Mouse (Mus musculus): ENCODE measurements at regions not wholly inside any gene's neighbourhood (a gene's known extent, or its start where the extent isn't known, plus 50 kb on each side); places are given as distances from the start of the nearest gene placed in this dataset.

- Histone ChIP-seq H3K9me3 (replicated peaks) (no peaks in the 10 kb centered on the region), H3K36me3 (no peaks in the 10 kb centered on the region), H3K4me1 (no peaks in the 10 kb centered on the region), H3K27me3 (ENCODE audit: low read depth, poor library complexity, severe bottlenecking) (no peaks in the 10 kb centered on the region), H3K4me3 (no peak overlapping the region), H3K27ac (replicated peaks) (no peak overlapping the region)
- DNase-seq (ENCODE audit: low spot score): no peak
- WGBS: 76% methylated on average over 3 of the region's 3 CpGs
Observed at GRCm38 (mm10) chr2:171326909-171327308, 595.3 kb downstream of the Dok5 start.

- WGBS: 81% methylated on average over 4 of the region's 4 CpGs
- Histone ChIP-seq H3K36me3 (no peaks in the 10 kb centered on the region), H3K4me3 (no peak overlapping the region), H3K27me3 (ENCODE audit: low read depth, poor library complexity, severe bottlenecking) (no peaks in the 10 kb centered on the region), H3K27ac (replicated peaks) (no peak overlapping the region), H3K9me3 (replicated peaks) (no peaks in the 10 kb centered on the region), H3K4me1 (peaks cover 5% of the 10 kb centered on the region; the same call in 1 of the 2 replicates)
- no peak for DNase-seq (ENCODE audit: low spot score)
Observed at GRCm38 (mm10) chr2:171308486-171308885, 576.9 kb downstream of the Dok5 start.

GRCm38 (mm10) chr2:171306000-171306399 is 574.4 kb downstream of the Dok5 start:
- Histone ChIP-seq H3K9me3 (replicated peaks) (no peaks in the 10 kb centered on the region), H3K4me1 (peaks cover 5% of the 10 kb centered on the region; the same call in 1 of the 2 replicates), H3K27ac (replicated peaks) (no peak overlapping the region), H3K4me3 (no peak overlapping the region), H3K27me3 (ENCODE audit: low read depth, poor library complexity, severe bottlenecking) (no peaks in the 10 kb centered on the region), H3K36me3 (no peaks in the 10 kb centered on the region)
- peak; percentile 29 for DNase-seq (ENCODE audit: low spot score)
- WGBS: 62% methylated on average over 12 of the region's 12 CpGs

GRCm38 (mm10) chr2:171298519-171298918 is 566.9 kb downstream of the Dok5 start:
- no peaks in the 10 kb centered on the region for H3K4me1 ChIP-seq
- H3K36me3 ChIP-seq: no peaks in the 10 kb centered on the region
- H3K9me3 ChIP-seq (replicated peaks): no peaks in the 10 kb centered on the region
- no peak overlapping the region for H3K27ac ChIP-seq (replicated peaks)
- no peak for DNase-seq (ENCODE audit: low spot score)
- no peaks in the 10 kb centered on the region for H3K27me3 ChIP-seq (ENCODE audit: low read depth, poor library complexity, severe bottlenecking)
- H3K4me3 ChIP-seq: no peak overlapping the region
- WGBS: 39% methylated on average over 5 of the region's 5 CpGs

GRCm38 (mm10) chr2:171295603-171296002 is 564.0 kb downstream of the Dok5 start:
- no peaks in the 10 kb centered on the region for H3K9me3 ChIP-seq (replicated peaks)
- no peak overlapping the region for H3K27ac ChIP-seq (replicated peaks)
- no peaks in the 10 kb centered on the region for H3K27me3 ChIP-seq (ENCODE audit: low read depth, poor library complexity, severe bottlenecking)
- no peaks in the 10 kb centered on the region for H3K36me3 ChIP-seq
- WGBS: 90% methylated on average over 5 of the region's 5 CpGs
- no peak for DNase-seq (ENCODE audit: low spot score)
- H3K4me1 ChIP-seq: no peaks in the 10 kb centered on the region
- H3K4me3 ChIP-seq: no peak overlapping the region

- H3K9me3 ChIP-seq (replicated peaks): no peaks in the 10 kb centered on the region
- H3K36me3 ChIP-seq: no peaks in the 10 kb centered on the region
- no peak overlapping the region for H3K4me3 ChIP-seq
- DNase-seq (ENCODE audit: low spot score): no peak
- no peak overlapping the region for H3K27ac ChIP-seq (replicated peaks)
- no peaks in the 10 kb centered on the region for H3K4me1 ChIP-seq
- H3K27me3 ChIP-seq (ENCODE audit: low read depth, poor library complexity, severe bottlenecking): no peaks in the 10 kb centered on the region
Observed at GRCm38 (mm10) chr2:171292579-171292978, 561.0 kb downstream of the Dok5 start.

- H3K4me3 ChIP-seq: no peak overlapping the region
- no peaks in the 10 kb centered on the region for H3K27me3 ChIP-seq (ENCODE audit: low read depth, poor library complexity, severe bottlenecking)
- H3K9me3 ChIP-seq (replicated peaks): peaks cover 7% of the 10 kb centered on the region
- H3K36me3 ChIP-seq: no peaks in the 10 kb centered on the region
- whole genome bisulfite sequencing: 23% methylated on average over 6 of the region's 6 CpGs
- H3K27ac ChIP-seq (replicated peaks): no peak overlapping the region
- no peak for DNase-seq (ENCODE audit: low spot score)
- H3K4me1 ChIP-seq: peaks cover 17% of the 10 kb centered on the region
Observed at GRCm38 (mm10) chr2:171285719-171286394, 554.2 kb downstream of the Dok5 start.

GRCm38 (mm10) chr2:171280132-171280531 is 548.5 kb downstream of the Dok5 start:
- no peak overlapping the region for H3K4me3 ChIP-seq
- H3K36me3 ChIP-seq: no peaks in the 10 kb centered on the region
- H3K27me3 ChIP-seq (ENCODE audit: low read depth, poor library complexity, severe bottlenecking): no peaks in the 10 kb centered on the region
- no peak overlapping the region for H3K27ac ChIP-seq (replicated peaks)
- H3K4me1 ChIP-seq: no peaks in the 10 kb centered on the region
- H3K9me3 ChIP-seq (replicated peaks): peaks cover 7% of the 10 kb centered on the region
- WGBS: 85% methylated on average over 3 of the region's 3 CpGs
- no peak for DNase-seq (ENCODE audit: low spot score)

GRCm38 (mm10) chr2:171279319-171279718 is 547.7 kb downstream of the Dok5 start:
- Histone ChIP-seq H3K4me3 (no peak overlapping the region), H3K27me3 (ENCODE audit: low read depth, poor library complexity, severe bottlenecking) (no peaks in the 10 kb centered on the region), H3K4me1 (no peaks in the 10 kb centered on the region), H3K27ac (replicated peaks) (no peak overlapping the region), H3K36me3 (no peaks in the 10 kb centered on the region), H3K9me3 (replicated peaks) (peaks cover 7% of the 10 kb centered on the region)
- 83% methylated on average over 3 of the region's 3 CpGs for WGBS
- no peak for DNase-seq (ENCODE audit: low spot score)

- Histone ChIP-seq H3K9me3 (replicated peaks) (no peaks in the 10 kb centered on the region), H3K4me1 (peaks cover 11% of the 10 kb centered on the region), H3K27ac (replicated peaks) (peak overlapping the region; percentile 49; the same call in 1 of the 2 replicates), H3K4me3 (0 out of 2 replicates have a peak overlapping the region, but pooled peaks have one; percentile 7), H3K36me3 (no peaks in the 10 kb centered on the region), H3K27me3 (ENCODE audit: low read depth, poor library complexity, severe bottlenecking) (no peaks in the 10 kb centered on the region)
- WGBS: 58% methylated on average over 10 of the region's 10 CpGs
- peak; percentile 19 for DNase-seq (ENCODE audit: low spot score)
Observed at GRCm38 (mm10) chr2:171253194-171253593, 521.6 kb downstream of the Dok5 start.

- no peak overlapping the region for H3K4me3 ChIP-seq
- H3K4me1 ChIP-seq: 0 out of 2 replicates have a peak, but pooled peaks cover 3% of the 10 kb centered on the region
- H3K36me3 ChIP-seq: no peaks in the 10 kb centered on the region
Observed at GRCm38 (mm10) chr2:171245391-171245790, 513.8 kb downstream of the Dok5 start.

GRCm38 (mm10) chr2:171242356-171242755 is 510.7 kb downstream of the Dok5 start:
- Histone ChIP-seq H3K27me3 (ENCODE audit: low read depth, poor library complexity, severe bottlenecking) (no peaks in the 10 kb centered on the region), H3K27ac (replicated peaks) (no peak overlapping the region), H3K4me1 (no peaks in the 10 kb centered on the region), H3K36me3 (no peaks in the 10 kb centered on the region), H3K9me3 (replicated peaks) (no peaks in the 10 kb centered on the region), H3K4me3 (no peak overlapping the region)
- WGBS: 72% methylated on average over 5 of the region's 5 CpGs
- DNase-seq (ENCODE audit: low spot score): no peak

More at GRCm38 (mm10) chr2:171245391-171245790, 513.8 kb downstream of the Dok5 start:
- WGBS: 83% methylated on average over 4 of the region's 4 CpGs
- Histone ChIP-seq H3K9me3 (replicated peaks) (no peaks in the 10 kb centered on the region), H3K27me3 (ENCODE audit: low read depth, poor library complexity, severe bottlenecking) (no peaks in the 10 kb centered on the region), H3K27ac (replicated peaks) (no peak overlapping the region)
- no peak for DNase-seq (ENCODE audit: low spot score)

GRCm38 (mm10) chr2:171237276-171237960 is 505.8 kb downstream of the Dok5 start:
- 83% methylated on average over 8 of the region's 8 CpGs for WGBS
- Histone ChIP-seq H3K27me3 (ENCODE audit: low read depth, poor library complexity, severe bottlenecking) (no peaks in the 10 kb centered on the region), H3K36me3 (no peaks in the 10 kb centered on the region), H3K4me1 (no peaks in the 10 kb centered on the region), H3K27ac (replicated peaks) (no peak overlapping the region), H3K4me3 (no peak overlapping the region), H3K9me3 (replicated peaks) (no peaks in the 10 kb centered on the region)
- DNase-seq (ENCODE audit: low spot score): no peak

Data from midbrain, embryonic 10.5 days (tissue).